8 mouse cellular contexts compared by ENCODE assay signal in the genomic region with DNA sequence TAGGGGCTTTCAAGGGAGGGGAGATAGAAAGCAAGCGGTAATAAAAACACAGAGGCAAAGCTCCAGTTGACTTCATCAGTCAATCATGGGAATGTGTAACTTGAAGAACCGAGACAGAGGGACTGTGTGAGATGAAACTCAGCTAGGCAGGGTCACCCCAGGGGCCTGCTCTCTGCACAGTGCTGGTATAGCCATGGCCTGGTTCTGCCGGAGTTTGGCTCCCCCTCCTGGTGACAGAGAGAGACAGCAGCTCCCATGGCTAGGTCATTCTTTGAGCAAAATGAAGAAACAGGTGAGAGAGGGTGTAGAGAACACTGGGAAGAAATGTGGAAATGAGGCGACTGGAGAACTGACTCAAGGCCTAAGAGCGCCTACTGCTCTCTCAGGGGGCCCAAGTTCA. TPM values are rescaled to one million over a fixed set of nuclear protein-coding genes. Genes with fewer than 3 reads are reported as not detected.
DNase-seq lines count a peak whose midpoint lies in the region; ATAC-seq lines count a peak whose summit lies in the region.

No protein-coding gene starts in this region.

- H3K36me3 ChIP-seq in embryonic facial prominence, embryonic 14.5 days (ENCODE audit: control insufficient read depth, insufficient read depth, low read length), result peaks cover 12% of the 10 kb centered on the region

- peak; percentile 53 for DNase-seq in gastrocnemius, adult 18-20 months (ENCODE audit: low spot score)
- no peak for DNase-seq in gastrocnemius, adult 8-10 months (ENCODE audit: low spot score in 2 of 2)
- DNase-seq in adrenal gland, postnatal 36 days, result peak; percentile 68 to 82
- DNase-seq in embryonic facial prominence, embryonic 14.5 days (ENCODE audit: low spot score), result peak; percentile 42
- peak; percentile 79 for DNase-seq in heart, postnatal 4 days
- peak; percentile 28 to 38 for DNase-seq in left cerebral cortex, postnatal 36 days (ENCODE audit: low spot score in 2 of 2)
- peak; percentile 65 for DNase-seq in right cerebral cortex, postnatal 4 days

- H3K9me3 ChIP-seq in embryonic facial prominence, embryonic 14.5 days (ENCODE audit: control insufficient read depth, low read length), result no peaks in the 10 kb centered on the region

- WGBS in embryonic facial prominence, embryonic 14.5 days, result 15% methylated on average over 5 of the region's 5 CpGs

- intact Hi-C loops in left cerebral cortex, postnatal 36 days (cut with DNase I), result no loop called here

- no peak overlapping the region for H3K27ac ChIP-seq in embryonic facial prominence, embryonic 14.5 days (replicated peaks; ENCODE audit: low read depth, low read length)

- no peak overlapping the region for H3K4me2 ChIP-seq in embryonic facial prominence, embryonic 14.5 days (ENCODE audit: low read depth, low read length)

- no peaks in the 10 kb centered on the region for H3K27me3 ChIP-seq in embryonic facial prominence, embryonic 14.5 days (replicated peaks; ENCODE audit: control insufficient read depth, insufficient read depth, low read length)

- peak; percentile 85 for ATAC-seq in embryonic facial prominence, embryonic 14.5 days (ENCODE audit: low read depth)
- ATAC-seq in megakaryocyte-erythroid progenitor cell, adult 5-6 weeks (replicated peaks; ENCODE audit: low FRiP score, low TSS enrichment, poor library complexity, severe bottlenecking), result peak; percentile 79

- no peak overlapping the region for H3K4me3 ChIP-seq in embryonic facial prominence, embryonic 14.5 days (ENCODE audit: low read depth, low read length)

- H3K9ac ChIP-seq in embryonic facial prominence, embryonic 14.5 days (ENCODE audit: low read depth, low read length), result no peak overlapping the region

- H3K4me1 ChIP-seq in embryonic facial prominence, embryonic 14.5 days (ENCODE audit: control insufficient read depth, insufficient read depth, low read length), result no peaks in the 10 kb centered on the region

RNA-seq across cellular contexts. Expression of a gene that starts 2.8 kb away (rescaled TPM):
- total RNA-seq in gastrocnemius, adult 18-20 months (2021), result not detected
- total RNA-seq in gastrocnemius, adult 8-10 months (2022), result not detected
- total RNA-seq in adrenal gland, postnatal 36 days (2021), result not detected
- polyA plus RNA-seq in embryonic facial prominence, embryonic 14.5 days (2014; fragmentation: Nextera tagmentation; extraction: Ambion mirVana), result not detected in 2 replicates
- total RNA-seq in heart, postnatal 4 days (2021), result not detected
- not detected for total RNA-seq in left cerebral cortex, postnatal 36 days (2021)
- total RNA-seq in megakaryocyte-erythroid progenitor cell, adult 5-6 weeks (2014; fragmentation: Nextera tagmentation), result not detected in 2 replicates
- total RNA-seq in megakaryocyte-erythroid progenitor cell, adult 5-6 weeks (2017), result not detected in 2 replicates

RNA-seq across cellular contexts. Expression of a gene that starts 22.1 kb away (rescaled TPM):
- 10 to 100 TPM in 1 of 2 experiments, 1 to 10 TPM in 1; 6.3 to 10.0 TPM for total RNA-seq in gastrocnemius, adult 18-20 months (2021)
- 1 to 10 TPM; 5.5 to 8.7 (median 7.4) TPM for total RNA-seq in gastrocnemius, adult 8-10 months (2022)
- 10 to 100 TPM; 26.4 to 35.9 TPM for total RNA-seq in adrenal gland, postnatal 36 days (2021)
- polyA plus RNA-seq in embryonic facial prominence, embryonic 14.5 days (2014; fragmentation: Nextera tagmentation; extraction: Ambion mirVana), result 40.7 and 49.6 TPM in 2 replicates
- 10 to 100 TPM; 11.8 to 15.2 TPM for total RNA-seq in heart, postnatal 4 days (2021)
- total RNA-seq in left cerebral cortex, postnatal 36 days (2021), result 10 to 100 TPM; 59.9 to 62.9 TPM
- 4.1 and 11.9 TPM in 2 replicates for total RNA-seq in megakaryocyte-erythroid progenitor cell, adult 5-6 weeks (2014; fragmentation: Nextera tagmentation)
- total RNA-seq in megakaryocyte-erythroid progenitor cell, adult 5-6 weeks (2017), result 21.9 and 22.6 TPM in 2 replicates

RNA-seq across cellular contexts. Expression of a gene that starts 27.9 kb away (rescaled TPM):
- total RNA-seq in gastrocnemius, adult 18-20 months (2021), result not detected
- total RNA-seq in gastrocnemius, adult 8-10 months (2022), result not detected
- not detected for total RNA-seq in adrenal gland, postnatal 36 days (2021)
- polyA plus RNA-seq in embryonic facial prominence, embryonic 14.5 days (2014; fragmentation: Nextera tagmentation; extraction: Ambion mirVana), result not detected in 2 replicates
- not detected for total RNA-seq in heart, postnatal 4 days (2021)
- total RNA-seq in left cerebral cortex, postnatal 36 days (2021), result not detected
- total RNA-seq in megakaryocyte-erythroid progenitor cell, adult 5-6 weeks (2014; fragmentation: Nextera tagmentation), result not detected in 2 replicates
- not detected in 2 replicates for total RNA-seq in megakaryocyte-erythroid progenitor cell, adult 5-6 weeks (2017)

RNA-seq across cellular contexts. Expression of a gene that starts 38.3 kb away (rescaled TPM):
- total RNA-seq in gastrocnemius, adult 18-20 months (2021), result 10 to 100 TPM; 27.2 to 27.6 TPM
- total RNA-seq in gastrocnemius, adult 8-10 months (2022), result 10 to 100 TPM; 27.1 to 32.2 (median 29.7) TPM
- 10 to 100 TPM; 35.1 to 50.9 TPM for total RNA-seq in adrenal gland, postnatal 36 days (2021)
- 10.2 and 11.9 TPM in 2 replicates for polyA plus RNA-seq in embryonic facial prominence, embryonic 14.5 days (2014; fragmentation: Nextera tagmentation; extraction: Ambion mirVana)
- 10 to 100 TPM; 43.4 to 50.3 TPM for total RNA-seq in heart, postnatal 4 days (2021)
- 10 to 100 TPM; 26.1 to 29.0 TPM for total RNA-seq in left cerebral cortex, postnatal 36 days (2021)
- total RNA-seq in megakaryocyte-erythroid progenitor cell, adult 5-6 weeks (2014; fragmentation: Nextera tagmentation), result 21.9 and 43.6 TPM in 2 replicates
- 16.7 and 17.3 TPM in 2 replicates for total RNA-seq in megakaryocyte-erythroid progenitor cell, adult 5-6 weeks (2017)

RNA-seq across cellular contexts. Expression of a gene that starts 58.4 kb away (rescaled TPM):
- not detected for total RNA-seq in gastrocnemius, adult 18-20 months (2021)
- not detected for total RNA-seq in gastrocnemius, adult 8-10 months (2022)
- not detected for total RNA-seq in adrenal gland, postnatal 36 days (2021)
- 0.26 TPM in 1 of 2 replicates, not detected in the other for polyA plus RNA-seq in embryonic facial prominence, embryonic 14.5 days (2014; fragmentation: Nextera tagmentation; extraction: Ambion mirVana)
- not detected for total RNA-seq in heart, postnatal 4 days (2021)
- not detected for total RNA-seq in left cerebral cortex, postnatal 36 days (2021)
- not detected in 2 replicates for total RNA-seq in megakaryocyte-erythroid progenitor cell, adult 5-6 weeks (2014; fragmentation: Nextera tagmentation)
- total RNA-seq in megakaryocyte-erythroid progenitor cell, adult 5-6 weeks (2017), result not detected in 2 replicates

Comparison
In these comparisons a context has a peak if more than half of its experiments do, and no peak if none do; other contexts are left out.
1. DNase-seq: peak in gastrocnemius, adult 18-20 months (single experiment), adrenal gland, postnatal 36 days (2 of 2), embryonic facial prominence, embryonic 14.5 days (single experiment), heart, postnatal 4 days (single experiment), left cerebral cortex, postnatal 36 days (2 of 2) and right cerebral cortex, postnatal 4 days (single experiment); none in gastrocnemius, adult 8-10 months (0 of 2).